Mouse (Mus musculus) megakaryocyte, embryonic 14.5 days (primary cell): ENCODE data around the gene 4930562C15Rik.

Source experiments
- FLI1 ChIP-seq: IDR thresholded peaks from 2 replicates; pipeline ENCODE4 v1.6.1; 2012; ENCODE audit warnings: low read length, inconsistent platforms, mixed read lengths
- GATA1 ChIP-seq: IDR thresholded peaks from 3 replicates; pipeline ENCODE4 v1.6.1; 2012; ENCODE audit warnings: mixed read lengths, low read length, inconsistent platforms, borderline replicate concordance

DNA sequence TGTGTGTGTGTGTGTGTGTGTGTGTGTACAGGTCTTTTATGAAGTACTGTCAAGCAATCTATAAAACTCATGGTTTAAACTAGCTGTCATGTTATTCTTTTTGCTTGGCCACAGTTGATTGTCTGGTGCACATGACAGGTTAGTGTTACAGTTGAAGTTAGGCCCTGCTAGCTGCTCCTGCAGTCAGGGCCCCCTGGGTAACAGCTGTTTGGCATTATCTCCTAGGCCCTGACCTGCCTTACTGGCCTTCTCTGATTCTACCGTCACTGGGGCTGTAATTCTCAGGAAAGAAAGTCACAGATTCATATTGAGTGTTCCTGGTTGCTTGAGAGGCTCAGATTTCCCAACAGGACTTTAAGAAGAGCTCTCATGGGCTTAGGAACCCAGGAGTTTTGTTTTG lies 70.4 kb downstream of the 4930562C15Rik start:
- TF ChIP-seq GATA1 (no peak), FLI1 (no peak)
